Mouse (Mus musculus): ENCODE data around the gene Themis2. TPM values are rescaled to one million over a fixed set of nuclear protein-coding genes. Genes with fewer than 3 reads are reported as not detected.
"Not testable (repeated sequence)": the region's sequence is repeated elsewhere in the genome, so short reads cannot be mapped to it uniquely, and the experiment has no call there.

Gene Themis2
- polyA plus RNA-seq, 1 experiment from 2014 or later = 1.8 TPM

- no peak overlapping the region for H3K4me2 ChIP-seq (ENCODE audit: low read depth, low read length)
- WGBS = 60% methylated on average over 16 of the region's 16 CpGs
- no peak overlapping the region for H3K9ac ChIP-seq (ENCODE audit: low read length)
- 0 out of 2 replicates have a peak overlapping the region, but pooled peaks have one; percentile 14 for H3K27ac ChIP-seq (ENCODE audit: low read length)
- no peak for ATAC-seq (ENCODE audit: insufficient read depth, low FRiP score)
- H3K4me1 ChIP-seq (ENCODE audit: control insufficient read depth, insufficient read depth, low read length) = no peaks in the 10 kb centered on the region
- H3K9me3 ChIP-seq (replicated peaks; ENCODE audit: control insufficient read depth, low read length) = no peaks in the 10 kb centered on the region
- H3K27me3 ChIP-seq (ENCODE audit: control insufficient read depth, insufficient read depth, low read length) = no peaks in the 10 kb centered on the region
- H3K36me3 ChIP-seq (ENCODE audit: control insufficient read depth, insufficient read depth, low read length) = no peaks in the 10 kb centered on the region
- H3K4me3 ChIP-seq (replicated peaks; ENCODE audit: low read length) = no peak overlapping the region
Measured at GRCm38 (mm10) chr4:132802171-132802637, 6.0 kb upstream of the Themis2 start.

GRCm38 (mm10) chr4:132801176-132802077, 5.2 kb upstream of the Themis2 start:
- Histone ChIP-seq H3K36me3 (ENCODE audit: control insufficient read depth, insufficient read depth, low read length) (no peaks in the 10 kb centered on the region), H3K9me3 (replicated peaks; ENCODE audit: control insufficient read depth, low read length) (no peaks in the 10 kb centered on the region), H3K27me3 (ENCODE audit: control insufficient read depth, insufficient read depth, low read length) (no peaks in the 10 kb centered on the region), H3K4me1 (ENCODE audit: control insufficient read depth, insufficient read depth, low read length) (no peaks in the 10 kb centered on the region), H3K9ac (ENCODE audit: low read length) (no peak overlapping the region), H3K4me2 (ENCODE audit: low read depth, low read length) (no peak overlapping the region), H3K4me3 (replicated peaks; ENCODE audit: low read length) (no peak overlapping the region), H3K27ac (ENCODE audit: low read length) (0 out of 2 replicates have a peak overlapping the region, but pooled peaks have one; percentile 14)
- no peak for ATAC-seq (ENCODE audit: insufficient read depth, low FRiP score)
- whole genome bisulfite sequencing = 80% methylated on average over 18 of the region's 18 CpGs

DNA sequence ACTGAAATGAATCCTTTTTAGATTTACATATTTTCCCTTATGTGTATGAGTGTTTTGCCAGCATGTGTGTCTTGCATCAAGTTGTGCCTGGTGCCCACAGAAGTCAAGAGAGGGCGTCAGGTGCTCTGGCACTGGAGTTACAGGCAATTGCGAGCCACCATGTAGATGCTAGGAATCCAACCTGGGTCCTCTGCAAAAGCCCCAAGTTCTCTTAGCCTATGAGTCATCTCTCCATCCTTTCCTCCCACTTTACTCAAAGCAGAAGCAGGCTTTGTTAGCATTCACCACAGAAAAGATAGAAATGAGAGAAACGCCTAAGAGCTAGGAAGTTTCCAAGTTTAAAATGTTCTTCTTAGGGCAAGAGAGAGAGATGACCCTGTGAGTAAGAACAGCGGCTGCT, 3.7 kb upstream of the Themis2 start:
- 80% methylated on average over 4 of the region's 4 CpGs for WGBS
- no peaks in the 10 kb centered on the region for H3K4me1 ChIP-seq (ENCODE audit: control insufficient read depth, insufficient read depth, low read length)
- ATAC-seq (ENCODE audit: insufficient read depth, low FRiP score) = no peak

GRCm38 (mm10) chr4:132798666-132799065, 2.5 kb upstream of the Themis2 start:
- 85% methylated on average over 3 of the region's 3 CpGs for WGBS
- H3K4me3 ChIP-seq (replicated peaks; ENCODE audit: low read length); ATAC-seq (ENCODE audit: insufficient read depth, low FRiP score); H3K4me2 ChIP-seq (ENCODE audit: low read depth, low read length); H3K36me3 ChIP-seq (ENCODE audit: control insufficient read depth, insufficient read depth, low read length); H3K9ac ChIP-seq (ENCODE audit: low read length); H3K27me3 ChIP-seq (ENCODE audit: control insufficient read depth, insufficient read depth, low read length); H3K4me1 ChIP-seq (ENCODE audit: control insufficient read depth, insufficient read depth, low read length); H3K9me3 ChIP-seq (replicated peaks; ENCODE audit: control insufficient read depth, low read length); H3K27ac ChIP-seq (ENCODE audit: low read length): not testable (repeated sequence)

More for the DNA sequence above, 3.7 kb upstream of the Themis2 start:
- peaks cover 4% of the 10 kb centered on the region; the same call in 1 of the 2 replicates for H3K27me3 ChIP-seq (ENCODE audit: control insufficient read depth, insufficient read depth, low read length)
- no peak overlapping the region for H3K27ac ChIP-seq (ENCODE audit: low read length)
- no peaks in the 10 kb centered on the region for H3K36me3 ChIP-seq (ENCODE audit: control insufficient read depth, insufficient read depth, low read length)
- no peak overlapping the region for H3K4me2 ChIP-seq (ENCODE audit: low read depth, low read length)
- no peak overlapping the region for H3K9ac ChIP-seq (ENCODE audit: low read length)
- no peaks in the 10 kb centered on the region for H3K9me3 ChIP-seq (replicated peaks; ENCODE audit: control insufficient read depth, low read length)
- no peak overlapping the region for H3K4me3 ChIP-seq (replicated peaks; ENCODE audit: low read length)

- Histone ChIP-seq H3K4me3 (replicated peaks; ENCODE audit: low read length) (no peak overlapping the region), H3K36me3 (ENCODE audit: control insufficient read depth, insufficient read depth, low read length) (no peaks in the 10 kb centered on the region), H3K9ac (ENCODE audit: low read length) (no peak overlapping the region), H3K9me3 (replicated peaks; ENCODE audit: control insufficient read depth, low read length) (no peaks in the 10 kb centered on the region), H3K4me1 (ENCODE audit: control insufficient read depth, insufficient read depth, low read length) (no peaks in the 10 kb centered on the region), H3K27me3 (ENCODE audit: control insufficient read depth, insufficient read depth, low read length) (peaks cover 4% of the 10 kb centered on the region; the same call in 1 of the 2 replicates), H3K4me2 (ENCODE audit: low read depth, low read length) (no peak overlapping the region), H3K27ac (ENCODE audit: low read length) (no peak overlapping the region)
- WGBS = 67% methylated on average over 4 of the region's 4 CpGs
- ATAC-seq (ENCODE audit: insufficient read depth, low FRiP score) = no peak
Measured at GRCm38 (mm10) chr4:132798028-132798427, 1.8 kb upstream of the Themis2 start.

DNA sequence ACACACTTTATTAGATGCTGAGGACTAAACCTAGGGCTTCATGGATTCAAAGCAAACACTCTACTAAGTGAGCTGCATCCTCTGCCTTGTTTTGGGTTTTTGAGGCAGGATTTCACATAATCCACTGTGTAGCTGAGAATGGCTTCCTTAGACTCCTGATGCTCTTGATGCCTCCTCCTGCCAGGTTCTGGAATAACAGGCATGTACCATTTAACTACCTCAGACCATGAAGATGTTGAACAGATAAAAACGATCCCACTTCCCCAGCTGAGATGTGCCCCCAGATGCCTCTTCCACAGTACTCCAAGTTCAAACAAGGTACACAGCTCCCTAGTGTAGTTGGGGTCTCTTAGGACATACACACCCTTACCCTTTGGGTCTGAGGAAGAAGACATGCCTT, 1.3 kb upstream of the Themis2 start:
- Histone ChIP-seq H3K9ac (ENCODE audit: low read length) (no peak overlapping the region), H3K9me3 (replicated peaks; ENCODE audit: control insufficient read depth, low read length) (no peaks in the 10 kb centered on the region), H3K4me1 (ENCODE audit: control insufficient read depth, insufficient read depth, low read length) (no peaks in the 10 kb centered on the region), H3K4me3 (replicated peaks; ENCODE audit: low read length) (no peak overlapping the region), H3K27ac (ENCODE audit: low read length) (no peak overlapping the region), H3K4me2 (ENCODE audit: low read depth, low read length) (no peak overlapping the region), H3K27me3 (ENCODE audit: control insufficient read depth, insufficient read depth, low read length) (peaks cover 4% of the 10 kb centered on the region; the same call in 1 of the 2 replicates), H3K36me3 (ENCODE audit: control insufficient read depth, insufficient read depth, low read length) (no peaks in the 10 kb centered on the region)
- ATAC-seq (ENCODE audit: insufficient read depth, low FRiP score) = no peak
- WGBS = 67% methylated on average over 1 of the region's 1 CpGs

- Histone ChIP-seq H3K4me2 (ENCODE audit: low read depth, low read length) (no peak overlapping the region), H3K27ac (ENCODE audit: low read length) (no peak overlapping the region), H3K9me3 (replicated peaks; ENCODE audit: control insufficient read depth, low read length) (no peaks in the 10 kb centered on the region), H3K27me3 (ENCODE audit: control insufficient read depth, insufficient read depth, low read length) (peaks cover 4% of the 10 kb centered on the region; the same call in 1 of the 2 replicates), H3K36me3 (ENCODE audit: control insufficient read depth, insufficient read depth, low read length) (no peaks in the 10 kb centered on the region), H3K4me1 (ENCODE audit: control insufficient read depth, insufficient read depth, low read length) (no peaks in the 10 kb centered on the region), H3K4me3 (replicated peaks; ENCODE audit: low read length) (no peak overlapping the region), H3K9ac (ENCODE audit: low read length) (no peak overlapping the region)
- no peak for ATAC-seq (ENCODE audit: insufficient read depth, low FRiP score)
- 59% methylated on average over 7 of the region's 7 CpGs for WGBS
Measured at GRCm38 (mm10) chr4:132795171-132795570, 1.0 kb downstream of the Themis2 start.

GRCm38 (mm10) chr4:132794760-132795159, 1.4 kb downstream of the Themis2 start:
- Histone ChIP-seq H3K4me2 (ENCODE audit: low read depth, low read length) (no peak overlapping the region), H3K9ac (ENCODE audit: low read length) (no peak overlapping the region), H3K36me3 (ENCODE audit: control insufficient read depth, insufficient read depth, low read length) (no peaks in the 10 kb centered on the region), H3K27ac (ENCODE audit: low read length) (no peak overlapping the region), H3K27me3 (ENCODE audit: control insufficient read depth, insufficient read depth, low read length) (peaks cover 4% of the 10 kb centered on the region; the same call in 1 of the 2 replicates), H3K4me1 (ENCODE audit: control insufficient read depth, insufficient read depth, low read length) (no peaks in the 10 kb centered on the region), H3K4me3 (replicated peaks; ENCODE audit: low read length) (no peak overlapping the region), H3K9me3 (replicated peaks; ENCODE audit: control insufficient read depth, low read length) (no peaks in the 10 kb centered on the region)
- WGBS = 66% methylated on average over 8 of the region's 8 CpGs
- no peak for ATAC-seq (ENCODE audit: insufficient read depth, low FRiP score)

DNA sequence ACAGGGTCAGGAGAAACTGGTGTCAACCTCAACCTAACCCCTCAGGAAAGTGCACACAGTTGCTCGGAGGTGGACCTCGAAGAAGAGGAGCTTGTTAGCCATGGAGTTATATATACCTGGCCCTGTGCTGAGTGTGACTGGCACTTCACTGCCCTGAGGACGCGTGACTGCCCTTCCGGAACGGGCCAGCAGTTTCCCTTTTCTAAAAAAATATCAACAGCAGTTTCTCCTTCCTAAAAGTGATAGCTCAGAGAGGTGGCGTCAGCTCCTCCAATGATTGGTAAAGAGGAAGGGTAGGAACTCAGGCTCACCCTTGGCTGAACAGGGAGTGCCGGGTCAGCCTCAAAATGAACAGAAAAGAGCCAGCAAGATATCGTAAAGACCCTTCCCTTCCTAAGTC, 2.2 kb downstream of the Themis2 start:
- H3K4me1 ChIP-seq (ENCODE audit: control insufficient read depth, insufficient read depth, low read length) = no peaks in the 10 kb centered on the region
- H3K4me2 ChIP-seq (ENCODE audit: low read depth, low read length) = no peak overlapping the region
- peaks cover 4% of the 10 kb centered on the region; the same call in 1 of the 2 replicates for H3K27me3 ChIP-seq (ENCODE audit: control insufficient read depth, insufficient read depth, low read length)
- no peak for ATAC-seq (ENCODE audit: insufficient read depth, low FRiP score)
- no peak overlapping the region for H3K4me3 ChIP-seq (replicated peaks; ENCODE audit: low read length)
- H3K9me3 ChIP-seq (replicated peaks; ENCODE audit: control insufficient read depth, low read length) = no peaks in the 10 kb centered on the region
- H3K36me3 ChIP-seq (ENCODE audit: control insufficient read depth, insufficient read depth, low read length) = no peaks in the 10 kb centered on the region
- WGBS = 55% methylated on average over 9 of the region's 9 CpGs
- H3K9ac ChIP-seq (ENCODE audit: low read length) = no peak overlapping the region
- no peak overlapping the region for H3K27ac ChIP-seq (ENCODE audit: low read length)

Measured in stomach, embryonic 16.5 days (tissue).